Mouse (Mus musculus) layer of hippocampus, postnatal 14 days (tissue): ENCODE measurements at regions not wholly inside any gene's neighbourhood (a gene's known extent, or its start where the extent isn't known, plus 50 kb on each side); places are given as distances from the start of the nearest gene placed in this dataset.

Experiments
- DNase-seq, 2 experiments: peaks; one replicate each; pipeline ENCODE4 v3.0.0; 2021 to 2022; ENCODE audit warnings: low spot score in 2 of 2, mixed read lengths in 1 of 2

GRCm38 (mm10) chr16:47289730-47290129 lies 791.4 kb upstream of the Nectin3 start:
- no peak for DNase-seq

- peak in 1 of 2 experiments; percentile 4 for DNase-seq
Observed at GRCm38 (mm10) chr16:47266744-47267686, 768.7 kb upstream of the Nectin3 start.
